Mouse (Mus musculus): ENCODE results near the gene Htra1.

- TF ChIP-seq POLR2A (IDR thresholded peaks at IDR 0.05; ENCODE audit: low read depth, low read length) (no peak), CTCF (conservative IDR thresholded peaks at IDR 0.05; ENCODE audit: insufficient read depth, insufficient read length, low read depth, low read length) (peak; percentile 39)
These were observed 21.1 kb upstream of the Htra1 start for GRCm38 (mm10) chr7:130914693-130915363.
